Mouse (Mus musculus) forebrain, embryonic 15.5 days (tissue): ENCODE results near the gene Auts2. TPM values are rescaled to one million over a fixed set of nuclear protein-coding genes. Genes with fewer than 3 reads are reported as not detected.

Source experiments
- ATAC-seq: fragments of 200-750 bp; cut with Nextera tagmentation; replicated peaks from 2 replicates; pipeline ENCODE4 v1.8.0; 2017; ENCODE audit warnings: mild to moderate bottlenecking, moderate TSS enrichment, moderate library complexity
- H3K27ac ChIP-seq: fragments of 300-500 bp; sonication (generic); replicated peaks from 2 replicates; pipeline ENCODE4 v1.5.1; 2015; ENCODE audit warnings: mild to moderate bottlenecking, inconsistent platforms
- H3K27me3 ChIP-seq: fragments of 300-500 bp; sonication (generic); 2 replicates; pipeline ENCODE4 v1.6.1; 2015; ENCODE audit warnings: inconsistent platforms
- H3K36me3 ChIP-seq: fragments of 300-500 bp; sonication (generic); 2 replicates; pipeline ENCODE4 v1.6.1; 2015; ENCODE audit warnings: mild to moderate bottlenecking, inconsistent platforms
- H3K4me1 ChIP-seq: fragments of 300-500 bp; sonication (generic); 2 replicates; pipeline ENCODE4 v1.6.1; 2015; ENCODE audit warnings: inconsistent platforms
- H3K4me2 ChIP-seq: fragments of 300-500 bp; sonication (generic); replicated peaks from 2 replicates; pipeline ENCODE4 v1.6.1; 2015; ENCODE audit warnings: mild to moderate bottlenecking, inconsistent platforms
- H3K4me3 ChIP-seq: fragments of 300-500 bp; sonication (generic); 2 replicates; pipeline ENCODE4 v1.5.1; 2015; ENCODE audit warnings: mild to moderate bottlenecking, inconsistent platforms
- H3K9ac ChIP-seq: fragments of 300-500 bp; sonication (generic); replicated peaks from 2 replicates; pipeline ENCODE4 v1.6.1; 2015; ENCODE audit warnings: mild to moderate bottlenecking, inconsistent platforms
- H3K9me3 ChIP-seq: fragments of 300-500 bp; sonication (generic); 2 replicates; pipeline ENCODE4 v1.6.1; 2016; ENCODE audit warnings: inconsistent platforms
- WGBS: fragments of 180-500 bp; shearing (Covaris S2); methylation state at CpG from one replicate; pipeline ENCODE4 v1.1.7; 2015; ENCODE audit warnings: mixed read lengths; 5-methylcytosine and 5-hydroxymethylcytosine counted together
- polyA plus RNA-seq: library from polyadenylated mRNA; unstranded; fragments of >200 nt; fragmentation: Nextera tagmentation; extraction: Ambion mirVana; gene quantifications from 2 replicates; pipeline ENCODE4 v1.2.1, GENCODE M21; 2015

Auts2 gene
- polyA plus RNA-seq, 1 experiment from 2014 or later = 94.3 TPM

DNA sequence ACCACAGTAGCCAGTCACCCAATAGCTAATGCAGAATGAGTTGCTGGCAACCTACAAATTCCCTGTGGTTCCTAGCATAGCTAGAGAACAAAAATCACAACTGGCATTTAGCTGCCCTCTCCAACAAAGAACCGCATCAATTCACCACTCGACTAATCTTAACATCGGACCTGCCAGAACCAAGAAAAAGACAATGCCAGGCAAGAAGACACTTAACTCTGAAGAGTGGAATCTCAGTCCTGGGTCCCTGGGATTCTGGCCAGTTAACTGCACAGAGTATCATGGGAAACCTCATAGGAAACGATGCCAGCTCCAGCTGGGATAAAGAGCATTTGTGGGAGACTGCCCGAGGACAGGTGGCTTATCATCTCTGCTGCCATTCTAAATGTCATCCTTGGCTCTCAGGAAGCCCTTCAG lies 70.2 kb downstream of the Auts2 start:
- Histone ChIP-seq H3K4me3 (no peak overlapping the region), H3K4me2 (no peak overlapping the region), H3K27ac (peak overlapping the region; percentile 61), H3K27me3 (no peaks in the 10 kb centered on the region), H3K36me3 (no peaks in the 10 kb centered on the region), H3K4me1 (peaks cover 53% of the 10 kb centered on the region), H3K9me3 (no peaks in the 10 kb centered on the region), H3K9ac (0 out of 2 replicates have a peak overlapping the region, but pooled peaks have one; percentile 2)
- 21% methylated on average over 5 of the region's 5 CpGs for WGBS
- ATAC-seq = no peak

GRCm38 (mm10) chr5:132472184-132472829 lies 70.8 kb downstream of the Auts2 start:
- Histone ChIP-seq H3K27me3 (no peaks in the 10 kb centered on the region), H3K27ac (peak overlapping the region; percentile 61), H3K4me3 (no peak overlapping the region), H3K9me3 (no peaks in the 10 kb centered on the region), H3K4me2 (no peak overlapping the region), H3K36me3 (no peaks in the 10 kb centered on the region), H3K9ac (no peak overlapping the region), H3K4me1 (peaks cover 47% of the 10 kb centered on the region)
- ATAC-seq = no peak
- WGBS = 43% methylated on average over 5 of the region's 5 CpGs

DNA sequence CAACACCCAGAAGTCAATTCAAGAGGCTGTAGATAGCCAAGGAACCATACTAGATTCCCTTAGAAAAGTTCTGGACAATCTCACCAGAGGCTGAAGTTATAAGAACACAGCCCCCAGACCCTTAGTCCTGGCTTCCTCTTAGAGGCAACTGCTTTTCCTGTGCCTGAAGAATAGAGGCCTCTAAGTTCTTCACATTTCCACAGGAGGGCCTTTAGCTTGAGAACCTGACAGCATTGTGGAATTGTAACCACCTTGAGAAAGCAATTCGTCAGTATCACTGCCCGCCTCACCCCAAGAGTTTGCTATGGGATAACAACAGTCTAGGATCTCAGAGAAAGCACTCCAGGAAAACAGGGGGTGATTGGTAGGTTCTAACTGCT lies 75.8 kb downstream of the Auts2 start:
- Histone ChIP-seq H3K4me3 (no peak overlapping the region), H3K27me3 (no peaks in the 10 kb centered on the region), H3K9ac (no peak overlapping the region), H3K9me3 (no peaks in the 10 kb centered on the region), H3K4me1 (peaks cover 29% of the 10 kb centered on the region), H3K36me3 (no peaks in the 10 kb centered on the region), H3K27ac (no peak overlapping the region), H3K4me2 (no peak overlapping the region)
- ATAC-seq = no peak
- WGBS = 88% methylated on average over 2 of the region's 2 CpGs

DNA sequence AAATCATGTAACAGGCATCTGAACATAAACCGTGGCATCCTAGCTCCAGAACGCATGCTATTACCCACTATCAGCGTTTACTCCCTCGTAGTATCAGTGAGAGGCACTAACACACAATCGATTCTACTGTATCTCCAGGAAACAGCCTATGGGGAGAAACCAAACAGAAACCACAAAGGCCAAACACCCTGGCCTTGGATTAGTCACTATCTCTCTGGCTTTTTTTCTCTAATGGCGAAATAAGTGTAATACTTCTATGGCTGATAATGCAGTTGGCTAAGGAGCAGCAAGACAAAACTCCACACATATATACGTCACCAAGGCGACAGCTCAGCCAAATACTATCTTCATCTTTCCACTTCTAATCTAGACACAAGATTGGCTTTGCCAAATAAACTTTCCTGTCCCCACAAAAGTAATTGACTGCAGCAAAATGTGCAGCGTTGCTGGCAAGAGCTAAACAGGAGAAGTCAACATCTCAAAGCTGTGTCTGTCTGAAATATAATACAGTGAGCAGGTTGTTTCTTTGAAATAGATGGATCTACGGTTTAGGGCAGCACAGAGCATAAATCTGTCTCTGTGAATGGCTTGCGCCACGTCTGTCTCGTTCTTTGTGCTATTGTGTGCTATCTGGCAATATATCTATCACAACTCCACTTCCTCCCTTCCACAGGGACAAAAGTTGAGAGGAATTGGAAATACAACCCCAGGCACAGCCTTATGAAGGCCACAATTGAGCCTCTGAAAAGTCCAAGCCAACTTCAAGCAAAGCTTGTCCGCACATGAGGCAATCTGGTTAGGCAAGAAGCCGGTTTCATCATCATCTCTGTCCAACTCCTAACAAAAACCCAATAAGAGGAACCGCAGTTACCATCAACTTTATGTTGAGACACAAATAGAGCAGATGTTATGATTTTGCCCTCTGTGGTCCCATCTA lies 76.4 kb downstream of the Auts2 start:
- Histone ChIP-seq H3K4me1 (peaks cover 23% of the 10 kb centered on the region), H3K4me2 (no peak overlapping the region), H3K9me3 (no peaks in the 10 kb centered on the region), H3K9ac (no peak overlapping the region), H3K27me3 (no peaks in the 10 kb centered on the region), H3K36me3 (no peaks in the 10 kb centered on the region), H3K27ac (no peak overlapping the region), H3K4me3 (no peak overlapping the region)
- ATAC-seq = no peak
- WGBS = 87% methylated on average over 16 of the region's 16 CpGs

DNA sequence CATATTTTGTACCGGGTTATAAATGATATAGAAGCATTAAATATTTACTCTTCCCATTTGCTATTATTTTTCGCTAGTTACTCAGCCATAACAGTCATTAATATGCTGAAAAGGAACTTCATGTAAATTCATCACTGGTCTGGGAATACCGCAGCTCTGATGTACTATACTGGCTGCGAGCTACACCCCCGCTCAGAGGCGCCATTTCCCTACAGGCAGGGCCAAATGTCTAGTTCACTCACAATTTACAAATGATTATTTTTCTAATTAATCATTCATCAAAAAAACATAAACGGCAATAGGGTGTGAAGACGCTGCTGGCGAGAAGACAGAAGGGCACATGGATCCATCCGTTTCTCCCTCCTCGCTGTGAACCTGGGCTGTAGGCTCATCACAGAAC lies 80.6 kb downstream of the Auts2 start:
- WGBS = 58% methylated on average over 11 of the region's 11 CpGs
- Histone ChIP-seq H3K4me1 (peaks cover 33% of the 10 kb centered on the region), H3K9me3 (no peaks in the 10 kb centered on the region), H3K36me3 (no peaks in the 10 kb centered on the region), H3K4me2 (no peak overlapping the region), H3K9ac (no peak overlapping the region), H3K27me3 (no peaks in the 10 kb centered on the region), H3K27ac (no peak overlapping the region), H3K4me3 (no peak overlapping the region)
- no peak for ATAC-seq

GRCm38 (mm10) chr5:132458498-132458897 lies 84.6 kb downstream of the Auts2 start:
- Histone ChIP-seq H3K27me3 (no peaks in the 10 kb centered on the region), H3K9ac (no peak overlapping the region), H3K4me1 (peaks cover 29% of the 10 kb centered on the region), H3K27ac (no peak overlapping the region), H3K4me2 (no peak overlapping the region), H3K9me3 (no peaks in the 10 kb centered on the region), H3K4me3 (no peak overlapping the region), H3K36me3 (no peaks in the 10 kb centered on the region)
- 61% methylated on average over 7 of the region's 7 CpGs for WGBS
- ATAC-seq = no peak

DNA sequence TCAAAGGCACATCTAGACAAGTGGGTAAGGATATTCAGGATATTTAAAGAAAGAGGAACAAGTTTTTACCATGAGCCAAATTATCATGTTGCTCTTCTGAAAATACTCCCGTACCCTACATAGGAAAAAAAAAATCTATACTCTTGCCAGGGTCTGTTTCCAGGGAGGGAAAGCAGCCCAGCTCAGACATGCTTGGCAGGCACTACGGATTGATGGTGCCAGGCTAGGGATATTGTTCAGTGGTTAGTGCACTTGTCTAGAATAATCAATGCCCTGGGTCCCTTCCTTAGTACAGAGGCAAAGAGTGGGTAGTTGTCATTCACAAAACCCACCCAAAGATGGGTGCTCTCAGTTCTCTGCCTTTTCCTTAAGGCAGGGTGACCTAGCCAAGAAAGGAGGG lies 90.8 kb downstream of the Auts2 start:
- H3K4me2 ChIP-seq = no peak overlapping the region
- H3K36me3 ChIP-seq = no peaks in the 10 kb centered on the region
- no peak overlapping the region for H3K4me3 ChIP-seq
- WGBS = 48% methylated on average over 2 of the region's 2 CpGs
- no peaks in the 10 kb centered on the region for H3K9me3 ChIP-seq
- no peaks in the 10 kb centered on the region for H3K27me3 ChIP-seq
- peaks cover 38% of the 10 kb centered on the region for H3K4me1 ChIP-seq
- no peak for ATAC-seq
- 0 out of 2 replicates have a peak overlapping the region, but pooled peaks have one; percentile 38 for H3K27ac ChIP-seq
- H3K9ac ChIP-seq = no peak overlapping the region

- Histone ChIP-seq H3K9ac (no peak overlapping the region), H3K27me3 (no peaks in the 10 kb centered on the region), H3K4me1 (peaks cover 54% of the 10 kb centered on the region), H3K27ac (no peak overlapping the region), H3K4me2 (no peak overlapping the region), H3K4me3 (no peak overlapping the region), H3K36me3 (no peaks in the 10 kb centered on the region), H3K9me3 (no peaks in the 10 kb centered on the region)
- no peak for ATAC-seq
- WGBS = 94% methylated on average over 3 of the region's 3 CpGs
Observed at GRCm38 (mm10) chr5:132450071-132450470, 93.1 kb downstream of the Auts2 start.

DNA sequence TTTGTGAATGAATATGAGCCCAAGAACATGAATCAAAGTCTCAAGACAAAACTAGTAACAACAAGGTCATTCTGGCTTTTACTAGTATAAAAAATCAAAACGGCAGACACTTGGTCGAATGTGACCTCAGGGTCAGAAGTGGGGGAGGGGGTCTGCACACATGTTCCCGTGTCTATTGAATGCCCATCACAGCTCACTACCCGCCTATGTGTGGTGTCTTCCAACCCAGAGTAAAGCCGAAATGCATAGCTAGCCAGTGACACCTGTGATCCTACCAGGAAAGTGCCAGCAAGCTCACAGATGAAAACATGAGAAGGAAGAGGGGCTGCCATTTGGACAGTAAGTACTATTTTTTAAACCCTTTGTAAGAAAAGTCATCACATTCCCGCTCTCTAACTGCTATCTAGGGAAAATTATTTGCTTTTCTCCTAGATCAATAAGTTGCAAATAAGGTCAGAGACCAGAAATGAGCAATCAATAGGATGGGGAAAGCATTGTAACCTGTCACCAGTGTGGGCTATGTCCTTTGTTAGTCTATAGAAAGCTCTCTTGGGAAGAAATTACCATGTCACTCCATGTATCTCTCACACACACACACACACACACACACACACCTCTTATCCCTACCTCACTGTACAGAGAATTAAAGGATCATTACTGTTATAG lies 94.6 kb downstream of the Auts2 start:
- Histone ChIP-seq H3K36me3 (no peaks in the 10 kb centered on the region), H3K4me3 (no peak overlapping the region), H3K27ac (no peak overlapping the region), H3K4me1 (peaks cover 58% of the 10 kb centered on the region), H3K4me2 (no peak overlapping the region), H3K9me3 (no peaks in the 10 kb centered on the region), H3K9ac (no peak overlapping the region), H3K27me3 (no peaks in the 10 kb centered on the region)
- no peak for ATAC-seq
- 74% methylated on average over 6 of the region's 6 CpGs for WGBS

DNA sequence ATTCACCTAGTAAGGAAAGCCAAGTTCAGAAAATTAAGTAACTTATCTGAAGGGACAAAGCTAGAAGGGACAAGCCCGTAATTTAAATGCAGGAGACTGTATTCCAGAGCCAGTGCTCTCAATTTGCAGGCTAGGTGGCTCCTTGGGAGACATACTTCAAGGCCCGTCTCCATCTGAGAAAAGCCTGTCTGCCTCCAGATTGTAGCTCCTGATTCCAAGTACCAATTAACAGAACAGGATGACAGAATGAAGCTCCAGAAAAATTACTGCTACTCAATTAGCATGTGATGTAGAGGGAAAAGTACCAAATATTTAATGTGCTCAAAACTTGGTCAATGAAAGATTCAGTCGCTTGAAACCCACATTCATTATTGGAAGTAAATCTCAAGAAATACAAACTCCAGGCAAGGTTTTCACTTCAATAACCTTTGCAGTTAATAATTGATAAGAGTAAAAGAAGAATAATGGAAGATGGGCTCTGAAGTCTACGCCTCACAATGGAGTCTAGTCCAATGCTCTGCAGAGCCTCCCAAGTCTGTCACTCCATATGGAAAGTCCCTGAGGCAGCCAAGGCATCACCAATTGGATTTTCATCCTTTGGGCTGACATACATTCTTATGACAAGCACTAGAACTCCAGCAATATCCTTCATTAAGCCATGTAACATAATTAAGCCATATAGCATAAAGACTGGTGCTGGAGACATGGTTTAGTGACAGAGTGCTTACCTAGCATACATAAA lies 97.8 kb downstream of the Auts2 start:
- Histone ChIP-seq H3K9ac (no peak overlapping the region), H3K4me3 (no peak overlapping the region), H3K27me3 (no peaks in the 10 kb centered on the region), H3K27ac (peak overlapping the region; percentile 66), H3K4me2 (no peak overlapping the region), H3K4me1 (peaks cover 57% of the 10 kb centered on the region), H3K36me3 (no peaks in the 10 kb centered on the region), H3K9me3 (no peaks in the 10 kb centered on the region)
- 65% methylated on average over 4 of the region's 4 CpGs for WGBS
- 0 out of 2 replicates have a peak, but pooled peaks have one; percentile 32 for ATAC-seq

GRCm38 (mm10) chr5:132442948-132443347 lies 100.2 kb downstream of the Auts2 start:
- no peak overlapping the region for H3K4me2 ChIP-seq

More at GRCm38 (mm10) chr5:132442948-132443347, 100.2 kb downstream of the Auts2 start:
- H3K36me3 ChIP-seq = no peaks in the 10 kb centered on the region
- H3K27me3 ChIP-seq = no peaks in the 10 kb centered on the region
- no peak for ATAC-seq
- peaks cover 68% of the 10 kb centered on the region for H3K4me1 ChIP-seq
- no peak overlapping the region for H3K9ac ChIP-seq
- WGBS = 83% methylated on average over 4 of the region's 4 CpGs
- H3K9me3 ChIP-seq = no peaks in the 10 kb centered on the region
- no peak overlapping the region for H3K4me3 ChIP-seq
- no peak overlapping the region for H3K27ac ChIP-seq
